Mouse (Mus musculus): ENCODE results near the gene Arhgap23. TPM values are rescaled to one million over a fixed set of nuclear protein-coding genes. Genes with fewer than 3 reads are reported as not detected.
A peak's percentile ranks its signal among the peaks of the same experiment; 100 is the strongest.

Gene Arhgap23
- polyA plus RNA-seq (2015; fragmentation: Nextera tagmentation; extraction: Ambion mirVana), result 7.0 and 8.4 TPM in 2 replicates

DNA sequence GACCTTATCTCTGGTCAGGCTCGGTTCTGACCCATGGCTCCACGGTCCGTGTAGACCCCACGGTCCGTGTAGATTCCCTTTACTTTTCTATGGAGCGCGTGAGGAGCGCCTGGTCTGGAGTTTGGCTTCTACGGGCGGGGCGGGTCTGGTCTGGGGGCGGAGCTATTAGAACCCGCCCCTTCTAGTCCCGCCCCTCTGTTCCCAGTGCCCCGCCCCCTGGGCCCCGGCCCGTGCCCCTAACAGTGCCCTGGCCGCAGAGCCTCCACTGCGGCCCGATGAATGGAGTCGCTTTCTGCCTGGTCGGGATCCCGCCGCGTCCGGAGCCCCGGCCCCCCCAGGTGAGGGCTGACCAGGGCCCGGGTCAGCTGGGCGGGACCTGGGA is at the start of gene Arhgap23:
TSS of gene Arhgap23 (plus strand) at position 204 of the 382 bp plus-strand sequence.
- ATAC-seq, result peak; percentile 91
- Histone ChIP-seq H3K4me2 (replicated peaks; ENCODE audit: low read depth, low read length) (peak within 1 kb of the TSS; percentile 93), H3K27ac (ENCODE audit: low read length) (peak within 1 kb of the TSS; percentile 92), H3K9ac (replicated peaks; ENCODE audit: low read depth) (peak within 1 kb of the TSS; percentile 79), H3K4me1 (ENCODE audit: insufficient read depth, low read depth, low read length) (peaks cover 7% of the 10 kb centered on the region; the same call in 1 of the 2 replicates), H3K9me3 (ENCODE audit: low read length) (no peaks in the 10 kb centered on the region), H3K36me3 (ENCODE audit: insufficient read depth, low read length) (no peaks in the 10 kb centered on the region), H3K4me3 (ENCODE audit: low read depth, low read length) (peak within 1 kb of the TSS; percentile 85), H3K27me3 (replicated peaks; ENCODE audit: insufficient read depth, low read length) (no peaks in the 10 kb centered on the region)
- TF ChIP-seq EP300 (IDR thresholded peaks at IDR 0.05) (no peak), CTCF (IDR thresholded peaks at IDR 0.05) (no peak)
- peak; percentile 84 for DNase-seq (ENCODE audit: low spot score)
- 1% methylated on average over 28 of the region's 29 CpGs for WGBS

DNA sequence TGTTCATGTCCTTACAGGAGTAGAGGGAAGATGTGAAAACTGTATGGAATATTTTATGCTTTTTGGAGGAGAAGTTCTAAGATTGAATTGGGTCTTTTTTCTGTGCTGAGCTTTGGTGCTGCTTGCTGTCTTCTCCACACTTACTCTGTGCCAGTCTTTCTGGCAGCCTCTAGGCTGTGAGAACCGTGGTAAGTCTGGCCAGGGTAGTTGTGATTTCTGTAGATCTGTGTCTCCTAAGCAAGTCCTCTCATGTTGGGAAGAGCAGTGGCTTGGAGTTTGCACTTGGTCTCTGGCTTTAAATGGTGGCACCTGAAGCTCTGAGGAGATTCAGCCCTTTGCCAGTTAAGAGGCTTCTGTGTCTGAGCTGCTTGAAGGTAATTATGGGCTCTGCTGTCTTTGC is 49.8 kb upstream of the Arhgap23 start:
- no peaks in the 10 kb centered on the region for H3K27me3 ChIP-seq (replicated peaks; ENCODE audit: insufficient read depth, low read length)
- H3K9ac ChIP-seq (replicated peaks; ENCODE audit: low read depth), result no peak overlapping the region
- peaks cover 16% of the 10 kb centered on the region; the same call in 1 of the 2 replicates for H3K4me1 ChIP-seq (ENCODE audit: insufficient read depth, low read depth, low read length)
- DNase-seq (ENCODE audit: low spot score) (no peak), ATAC-seq (no peak)
- no peak overlapping the region for H3K27ac ChIP-seq (ENCODE audit: low read length)
- no peaks in the 10 kb centered on the region for H3K9me3 ChIP-seq (ENCODE audit: low read length)
- no peak for TF ChIP-seq CTCF (IDR thresholded peaks at IDR 0.05)
- TF ChIP-seq EP300 (IDR thresholded peaks at IDR 0.05), result no peak
- no peaks in the 10 kb centered on the region for H3K36me3 ChIP-seq (ENCODE audit: insufficient read depth, low read length)
- no peak overlapping the region for H3K4me3 ChIP-seq (ENCODE audit: low read depth, low read length)
- 45% methylated on average over 1 of the region's 1 CpGs for WGBS
- 0 out of 2 replicates have a peak overlapping the region, but pooled peaks have one; percentile 1 for H3K4me2 ChIP-seq (replicated peaks; ENCODE audit: low read depth, low read length)

DNA sequence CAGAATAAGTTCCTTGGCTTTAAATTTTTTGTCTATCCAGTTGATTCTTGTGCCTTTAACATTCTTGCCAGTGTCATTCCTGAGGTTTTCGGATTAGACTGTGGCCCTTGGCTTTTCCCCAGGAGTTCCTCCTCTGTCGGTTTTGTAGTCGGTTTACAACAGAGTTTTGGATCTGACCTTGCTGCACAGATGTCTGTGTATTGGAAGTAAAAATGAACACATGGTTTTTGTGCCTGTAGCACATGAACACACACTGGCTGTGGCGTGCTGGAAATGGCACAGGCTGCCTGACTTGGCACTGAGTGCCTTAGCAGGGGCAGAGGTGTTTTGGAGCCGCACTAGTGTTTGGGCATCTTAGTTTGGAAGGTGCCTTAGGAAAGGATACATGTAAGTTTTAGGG is 46.8 kb upstream of the Arhgap23 start:
- Histone ChIP-seq H3K4me3 (ENCODE audit: low read depth, low read length) (no peak overlapping the region), H3K27ac (ENCODE audit: low read length) (no peak overlapping the region), H3K9ac (replicated peaks; ENCODE audit: low read depth) (no peak overlapping the region), H3K4me2 (replicated peaks; ENCODE audit: low read depth, low read length) (no peak overlapping the region), H3K36me3 (ENCODE audit: insufficient read depth, low read length) (no peaks in the 10 kb centered on the region), H3K9me3 (ENCODE audit: low read length) (no peaks in the 10 kb centered on the region), H3K27me3 (replicated peaks; ENCODE audit: insufficient read depth, low read length) (no peaks in the 10 kb centered on the region), H3K4me1 (ENCODE audit: insufficient read depth, low read depth, low read length) (peaks cover 19% of the 10 kb centered on the region; the same call in 1 of the 2 replicates)
- DNase-seq (ENCODE audit: low spot score) (no peak), ATAC-seq (no peak)
- TF ChIP-seq CTCF (IDR thresholded peaks at IDR 0.05), result no peak
- no peak for TF ChIP-seq EP300 (IDR thresholded peaks at IDR 0.05)
- WGBS, result 65% methylated on average over 5 of the region's 5 CpGs

DNA sequence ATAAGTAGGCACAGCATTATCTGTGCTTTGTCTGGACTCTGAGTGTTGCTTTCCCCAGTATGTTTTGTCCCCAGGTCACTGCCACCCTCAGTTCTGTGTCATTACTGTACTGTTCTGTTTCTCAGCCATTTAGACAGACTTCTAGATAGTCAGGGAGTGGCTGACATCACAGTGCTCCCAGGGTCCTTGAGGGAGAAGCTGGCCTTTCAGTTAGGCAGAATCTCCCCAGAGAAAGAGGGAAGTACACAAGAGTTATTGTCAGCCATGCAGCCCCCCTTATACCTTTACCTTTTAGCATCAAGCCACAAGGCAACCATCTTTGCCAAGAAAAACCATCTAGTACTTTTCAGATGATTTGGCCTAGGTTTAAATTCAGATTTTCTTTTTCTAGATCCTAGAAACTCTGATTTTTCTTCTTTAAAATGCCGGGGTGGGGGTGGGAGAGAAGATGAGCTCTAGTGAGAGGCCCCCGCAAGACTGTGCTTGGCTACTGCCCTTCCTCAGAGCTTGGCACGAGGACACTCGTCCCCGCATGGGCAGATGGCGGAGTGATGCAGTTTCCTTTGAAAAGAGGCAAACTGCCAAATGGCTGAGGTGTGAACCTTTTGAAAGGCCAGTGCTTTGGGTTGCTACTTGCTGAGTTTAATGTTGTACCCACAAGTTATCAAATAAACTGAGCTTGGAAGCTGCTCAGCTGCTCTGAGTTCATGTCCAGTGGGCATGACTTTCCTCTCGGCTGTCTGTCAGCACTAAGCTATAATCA is 44.8 kb upstream of the Arhgap23 start:
- Histone ChIP-seq H3K4me1 (ENCODE audit: insufficient read depth, low read depth, low read length) (peaks cover 4% of the 10 kb centered on the region; the same call in 1 of the 2 replicates), H3K9ac (replicated peaks; ENCODE audit: low read depth) (no peak overlapping the region), H3K9me3 (ENCODE audit: low read length) (no peaks in the 10 kb centered on the region), H3K27me3 (replicated peaks; ENCODE audit: insufficient read depth, low read length) (no peaks in the 10 kb centered on the region), H3K36me3 (ENCODE audit: insufficient read depth, low read length) (no peaks in the 10 kb centered on the region; the same call in 1 of the 2 replicates), H3K4me2 (replicated peaks; ENCODE audit: low read depth, low read length) (no peak overlapping the region), H3K4me3 (ENCODE audit: low read depth, low read length) (no peak overlapping the region), H3K27ac (ENCODE audit: low read length) (no peak overlapping the region)
- TF ChIP-seq CTCF (IDR thresholded peaks at IDR 0.05), result no peak
- no peak for TF ChIP-seq EP300 (IDR thresholded peaks at IDR 0.05)
- DNase-seq (ENCODE audit: low spot score) (peak; percentile 32), ATAC-seq (no peak)
- 36% methylated on average over 7 of the region's 7 CpGs for whole genome bisulfite sequencing

DNA sequence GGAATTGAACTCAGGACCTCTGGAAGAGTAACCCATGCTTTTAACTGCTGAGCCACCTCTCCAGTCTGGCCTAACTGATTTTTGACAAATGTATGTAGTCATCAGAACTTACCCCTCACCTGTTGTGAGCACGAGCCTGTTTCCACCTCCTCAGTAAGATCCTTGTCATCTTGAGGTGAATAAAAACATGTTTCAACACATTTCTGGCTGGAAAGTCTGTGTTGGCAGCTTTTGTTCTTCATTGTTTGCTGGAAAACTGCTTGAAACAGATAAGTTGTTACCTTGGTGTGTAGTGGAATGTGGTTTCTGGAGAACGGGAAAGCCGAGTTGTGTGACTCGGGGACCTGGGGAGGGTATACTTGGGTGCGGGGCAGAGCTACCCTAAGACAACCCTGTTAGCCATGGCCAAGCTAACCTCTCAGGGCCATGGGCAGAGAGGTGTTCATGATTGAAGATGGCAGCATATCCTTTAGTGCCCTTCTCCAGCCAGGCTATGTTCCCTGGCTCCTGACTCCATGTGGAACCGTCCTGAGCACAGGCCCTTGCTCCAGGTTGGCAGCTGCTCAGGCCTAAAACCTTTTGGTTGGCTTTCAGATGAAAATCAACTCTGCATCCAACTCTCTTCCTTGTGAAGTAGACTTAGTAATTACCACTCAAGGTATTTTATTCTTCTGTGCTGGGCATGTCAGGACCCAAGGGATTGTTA is 43.0 kb upstream of the Arhgap23 start:
- DNase-seq (ENCODE audit: low spot score) (peak; percentile 47), ATAC-seq (no peak)
- Histone ChIP-seq H3K36me3 (ENCODE audit: insufficient read depth, low read length) (peaks cover 11% of the 10 kb centered on the region; the same call in 1 of the 2 replicates), H3K27me3 (replicated peaks; ENCODE audit: insufficient read depth, low read length) (no peaks in the 10 kb centered on the region), H3K4me2 (replicated peaks; ENCODE audit: low read depth, low read length) (no peak overlapping the region), H3K27ac (ENCODE audit: low read length) (0 out of 2 replicates have a peak overlapping the region, but pooled peaks have one; percentile 33), H3K9me3 (ENCODE audit: low read length) (no peaks in the 10 kb centered on the region), H3K4me3 (ENCODE audit: low read depth, low read length) (no peak overlapping the region), H3K9ac (replicated peaks; ENCODE audit: low read depth) (no peak overlapping the region), H3K4me1 (ENCODE audit: insufficient read depth, low read depth, low read length) (peaks cover 4% of the 10 kb centered on the region; the same call in 1 of the 2 replicates)
- TF ChIP-seq EP300 (IDR thresholded peaks at IDR 0.05), result no peak
- no peak for TF ChIP-seq CTCF (IDR thresholded peaks at IDR 0.05)
- WGBS, result 73% methylated on average over 6 of the region's 6 CpGs

DNA sequence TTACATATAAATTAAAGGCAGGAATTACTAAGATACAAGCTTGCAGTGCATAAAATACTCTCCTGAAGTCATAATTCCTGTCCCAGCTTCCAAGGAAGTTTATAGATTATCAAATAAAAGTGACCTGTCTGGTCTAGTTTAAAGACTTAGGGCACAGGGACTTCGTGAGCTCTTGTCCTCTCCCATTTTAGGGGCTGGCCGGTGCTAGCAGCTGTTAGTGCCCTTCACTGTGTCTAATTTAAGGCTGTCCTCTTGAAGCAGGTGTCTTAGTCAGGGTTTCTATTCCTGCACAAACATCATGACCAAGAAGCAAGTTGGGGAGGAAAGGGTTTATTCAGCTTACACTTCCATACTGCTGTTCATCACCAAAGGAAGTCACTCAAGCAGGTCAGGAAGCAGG is 41.9 kb upstream of the Arhgap23 start:
- 87% methylated on average over 2 of the region's 2 CpGs for WGBS
- Histone ChIP-seq H3K36me3 (ENCODE audit: insufficient read depth, low read length) (peaks cover 18% of the 10 kb centered on the region; the same call in 1 of the 2 replicates), H3K9me3 (ENCODE audit: low read length) (no peaks in the 10 kb centered on the region), H3K27ac (ENCODE audit: low read length) (no peak overlapping the region), H3K4me3 (ENCODE audit: low read depth, low read length) (no peak overlapping the region), H3K27me3 (replicated peaks; ENCODE audit: insufficient read depth, low read length) (no peaks in the 10 kb centered on the region), H3K4me2 (replicated peaks; ENCODE audit: low read depth, low read length) (no peak overlapping the region), H3K4me1 (ENCODE audit: insufficient read depth, low read depth, low read length) (peaks cover 4% of the 10 kb centered on the region; the same call in 1 of the 2 replicates), H3K9ac (replicated peaks; ENCODE audit: low read depth) (no peak overlapping the region)
- ATAC-seq, result no peak
- TF ChIP-seq EP300 (IDR thresholded peaks at IDR 0.05), result no peak
- no peak for TF ChIP-seq CTCF (IDR thresholded peaks at IDR 0.05)
- DNase-seq (ENCODE audit: low spot score), result no peak
